Mouse (Mus musculus) CH12F3 (cell line): ENCODE measurements around the gene Mvb12b.

Experiments
- in situ Hi-C: fragments of 300-500 bp; cut with MboI; formaldehyde crosslinking; loops from 2 replicates; pipeline ENCODE4 v1.14.3; 2020; ENCODE audit warnings: low sequenced_read_pairs

The Mvb12b gene

GRCm38 (mm10) chr2:33702705-33703104, 185.0 kb downstream of the Mvb12b start:
- in situ Hi-C loops = no loop called here

- in situ Hi-C loops = no loop called here
Observed at GRCm38 (mm10) chr2:33701446-33701815, 186.3 kb downstream of the Mvb12b start.

- in situ Hi-C loops = no loop called here
Observed at GRCm38 (mm10) chr2:33700581-33701445, 186.9 kb downstream of the Mvb12b start.

- in situ Hi-C loops = no loop called here
Observed at GRCm38 (mm10) chr2:33698898-33699297, 188.8 kb downstream of the Mvb12b start.

GRCm38 (mm10) chr2:33696428-33696827, 191.3 kb downstream of the Mvb12b start:
- in situ Hi-C loops = no loop called here

- in situ Hi-C loops = no loop called here
Observed at GRCm38 (mm10) chr2:33693931-33694330, 193.8 kb downstream of the Mvb12b start.

GRCm38 (mm10) chr2:33689880-33690462, 197.8 kb downstream of the Mvb12b start:
- in situ Hi-C loops = no loop called here

GRCm38 (mm10) chr2:33689155-33689879, 198.4 kb downstream of the Mvb12b start:
- in situ Hi-C loops = no loop called here

GRCm38 (mm10) chr2:33683594-33683993, 204.2 kb downstream of the Mvb12b start:
- in situ Hi-C loops = no loop called here

- in situ Hi-C loops = no loop called here
Observed at GRCm38 (mm10) chr2:33683095-33683494, 204.7 kb downstream of the Mvb12b start.

- in situ Hi-C loops = no loop called here
Observed at GRCm38 (mm10) chr2:33682219-33682618, 205.5 kb downstream of the Mvb12b start.
